Mouse (Mus musculus) activated CD4-positive, CD25-positive, alpha-beta regulatory T cell, adult 4 months (primary cell): ENCODE data around the gene Ccdc66. TPM values are rescaled to one million over a fixed set of nuclear protein-coding genes. Genes with fewer than 3 reads are reported as not detected.

Source experiments
- ATAC-seq: one replicate; pipeline ENCODE4 v1.8.0; 2017
- polyA plus RNA-seq, 2 experiments: library from polyadenylated mRNA; unstranded; fragments of 100-300 nt; shearing (Covaris generic); gene quantifications; one replicate each; pipeline ENCODE4 v1.2.1; 2017

Gene Ccdc66
- 10 to 100 TPM in 1 of 2 experiments, 1 to 10 TPM in 1; 8.6 to 18.6 TPM for polyA plus RNA-seq

DNA sequence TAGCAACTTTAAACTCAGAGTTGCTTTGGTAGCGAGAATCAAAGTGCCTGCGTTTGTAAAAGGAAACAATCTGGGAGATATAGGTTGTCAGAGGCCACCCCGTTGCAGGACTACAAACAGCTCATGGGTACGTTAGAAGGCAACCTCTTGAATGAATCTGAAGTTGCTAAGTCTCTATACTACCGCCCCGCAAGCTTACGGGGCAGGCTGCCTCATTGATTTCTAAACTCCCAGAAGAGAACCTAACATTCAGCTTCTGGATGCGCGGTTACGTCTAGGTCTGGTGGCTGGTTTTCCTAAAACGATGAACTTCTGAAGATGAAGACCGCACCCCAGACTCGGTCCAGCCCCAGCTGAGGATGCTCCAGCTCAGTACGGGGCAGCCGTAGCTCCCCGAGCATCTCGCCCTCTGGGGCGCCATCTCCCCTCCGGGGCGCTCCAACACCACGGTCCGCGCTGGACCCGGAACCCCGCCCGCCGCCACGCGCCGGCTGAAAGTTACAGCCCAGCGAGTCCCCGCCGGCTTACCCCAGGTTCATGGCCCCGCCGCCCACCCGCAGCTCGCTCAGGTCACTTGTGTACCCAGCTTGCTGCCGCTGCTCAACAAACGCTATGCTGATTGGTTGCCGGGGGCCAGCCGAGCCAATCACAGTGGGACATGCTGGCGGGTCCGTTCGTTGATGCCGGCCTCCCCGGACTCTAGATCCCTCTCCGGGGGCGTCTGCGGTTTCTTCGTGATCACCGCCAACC lies at the start of gene Ccdc66:
Gene Ccdc66, minus strand, starts transcription at position 567 of the 750 bp plus-strand sequence.
- peak; percentile 92 for ATAC-seq

DNA sequence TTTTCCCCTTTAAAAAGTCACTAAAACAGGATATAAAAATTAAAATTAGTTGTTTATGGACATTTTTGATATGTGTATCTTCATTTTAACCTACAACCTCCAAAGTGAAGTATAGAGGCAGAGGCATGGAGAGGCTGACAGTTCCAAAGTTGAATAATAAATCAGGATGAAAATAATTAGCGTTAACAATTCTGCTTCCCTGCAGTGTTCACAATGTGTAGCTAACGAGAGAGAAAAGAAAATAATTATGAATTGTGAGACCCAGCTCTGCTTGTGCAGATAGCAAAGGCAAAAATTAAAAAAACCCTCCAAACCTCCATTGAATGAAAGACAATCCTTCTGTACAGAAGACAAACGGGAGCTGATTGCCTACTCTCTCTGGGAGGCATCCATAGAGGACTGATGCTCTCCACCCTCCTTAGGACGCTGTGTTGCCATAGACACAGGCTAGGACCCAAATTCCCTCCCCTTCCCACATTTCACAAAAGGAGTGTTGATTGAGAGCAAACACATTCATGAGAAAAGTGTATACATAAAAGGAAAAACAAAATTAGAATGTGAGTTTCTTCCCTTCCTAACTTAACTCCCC lies 35.7 kb upstream of the Ccdc66 start:
- ATAC-seq, result no peak

DNA sequence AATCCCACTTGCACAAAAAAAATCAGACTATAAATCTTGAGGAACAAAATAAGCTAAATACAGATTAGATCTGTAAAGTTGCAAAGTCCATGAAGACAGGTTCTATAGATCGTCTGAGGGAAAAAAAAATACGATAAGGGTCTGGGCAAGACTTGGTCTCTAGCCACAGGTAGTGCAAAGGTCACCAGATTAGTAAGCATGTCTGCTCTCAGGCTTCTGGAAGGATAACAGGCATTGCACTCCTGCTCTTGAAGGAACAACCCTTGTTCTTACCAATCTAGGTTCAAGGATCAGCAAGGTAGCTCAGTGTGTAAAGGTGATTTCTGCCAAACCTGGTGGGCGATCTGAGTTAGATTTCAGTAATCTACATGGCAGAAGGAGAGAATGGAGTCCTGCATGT lies 28.2 kb upstream of the Ccdc66 start:
- ATAC-seq, result no peak

DNA sequence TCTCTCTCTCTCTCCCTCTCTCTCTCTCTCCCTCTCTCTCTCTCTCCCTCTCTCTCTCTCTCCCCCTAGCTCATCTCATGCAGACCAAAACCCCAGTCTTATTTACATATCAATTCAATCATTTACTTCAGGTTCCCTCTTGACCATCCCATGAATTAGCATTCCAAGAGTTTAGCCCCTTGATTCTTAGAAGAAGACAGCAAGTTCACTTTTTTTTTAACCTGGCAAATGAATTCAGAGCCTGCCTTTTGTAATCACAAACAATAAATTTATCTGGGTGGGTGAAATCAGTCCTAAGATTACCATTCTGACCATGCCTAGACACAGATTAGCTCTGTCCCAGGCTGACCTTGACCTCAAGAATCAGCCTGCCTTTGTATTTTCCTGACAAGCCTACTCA lies 16.3 kb upstream of the Ccdc66 start:
- ATAC-seq, result no peak

DNA sequence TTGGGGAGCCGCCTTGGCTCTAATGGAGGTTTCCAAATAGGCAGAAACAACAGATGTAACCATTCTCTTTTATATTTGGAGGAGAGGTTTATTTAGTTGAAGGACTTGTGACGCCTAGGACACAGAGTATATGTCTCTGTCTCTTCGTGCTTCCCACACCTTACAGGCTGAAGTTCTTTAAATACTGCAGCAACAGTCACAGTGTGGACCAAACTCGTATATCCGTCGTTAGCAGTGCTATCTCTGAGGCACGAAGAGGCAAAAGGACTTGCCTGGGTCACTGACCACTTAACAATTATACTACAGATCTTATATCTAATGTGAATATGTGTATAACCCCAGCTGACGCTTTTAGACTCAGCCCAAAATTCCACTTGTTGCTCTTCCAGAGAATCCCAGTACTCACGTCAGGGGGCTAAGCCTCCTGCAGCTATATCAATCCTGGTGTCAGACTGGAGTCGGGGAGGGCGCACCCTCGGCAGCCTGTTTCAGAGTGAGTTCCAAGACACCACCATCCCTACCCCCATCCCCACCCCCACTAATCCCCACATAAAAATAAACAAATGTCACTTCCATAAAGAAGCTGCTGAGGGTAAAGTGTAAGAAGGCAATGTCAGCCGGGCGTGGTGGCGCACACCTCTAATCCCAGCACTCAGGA lies 513 bp upstream of the Ccdc66 start:
- peak; percentile 1 for ATAC-seq

GRCm38 (mm10) chr14:27501096-27501495 lies 7.2 kb downstream of the Ccdc66 start:
- ATAC-seq, result no peak

- ATAC-seq, result no peak
Observed at GRCm38 (mm10) chr14:27493516-27493915, 14.7 kb downstream of the Ccdc66 start.

GRCm38 (mm10) chr14:27491399-27491798 lies 16.9 kb downstream of the Ccdc66 start:
- ATAC-seq, result no peak

GRCm38 (mm10) chr14:27446963-27447362 lies 61.3 kb downstream of the Ccdc66 start:
- ATAC-seq, result no peak

- ATAC-seq, result no peak
Observed at GRCm38 (mm10) chr14:27444851-27445281, 63.4 kb downstream of the Ccdc66 start.

DNA sequence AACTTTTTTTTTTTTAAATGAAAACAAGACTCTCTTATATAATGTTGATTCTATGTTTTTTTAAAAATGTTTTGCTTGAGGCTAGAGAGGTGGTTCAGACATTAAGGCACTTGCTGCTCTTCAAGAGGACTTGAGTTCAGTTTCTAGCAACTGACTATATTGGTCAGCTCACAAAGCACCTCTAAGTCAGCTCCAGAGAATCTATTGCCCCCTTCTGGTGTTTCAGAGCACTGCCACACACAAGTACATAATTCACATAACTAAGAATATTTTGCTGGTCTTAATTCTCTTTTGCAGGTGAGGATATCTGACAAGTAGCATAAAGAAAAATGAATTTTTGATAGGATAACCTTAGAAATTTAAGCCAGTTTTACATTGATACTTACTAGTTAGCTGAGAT lies 67.3 kb downstream of the Ccdc66 start:
- no peak for ATAC-seq

- no peak for ATAC-seq
Observed at GRCm38 (mm10) chr14:27436826-27437225, 71.4 kb downstream of the Ccdc66 start.

- ATAC-seq, result no peak
Observed at GRCm38 (mm10) chr14:27436116-27436515, 72.1 kb downstream of the Ccdc66 start.

DNA sequence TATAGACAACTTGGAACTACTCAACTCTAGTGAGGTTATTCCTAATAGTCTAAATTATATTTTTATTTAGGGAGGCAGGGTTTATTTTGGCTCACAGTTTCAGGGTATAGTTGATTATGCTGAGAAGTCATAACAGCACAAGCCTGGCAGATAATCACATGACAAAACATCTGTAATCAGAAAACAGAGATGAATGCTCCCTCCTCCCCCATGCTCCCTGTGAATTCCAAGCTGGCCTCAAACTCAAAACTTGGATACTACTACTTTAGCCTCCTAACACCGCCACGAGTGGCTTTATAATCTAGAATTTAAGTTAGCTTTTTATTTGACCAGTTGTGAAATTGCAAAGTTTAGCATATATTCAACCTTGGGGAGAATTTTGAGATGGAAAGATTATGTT lies 76.2 kb downstream of the Ccdc66 start:
- ATAC-seq, result no peak

Other genes starting within 250 kb of the Ccdc66 start
- 10 to 100 TPM; 31.3 to 32.5 TPM for gene Fam208a, start 79.6 kb downstream of the Ccdc66 start, polyA plus RNA-seq
- under 1 TPM in 1 of 2 experiments, not detected in 1; 0.56 TPM for gene Erc2, start 114.0 kb upstream of the Ccdc66 start, polyA plus RNA-seq